Mouse (Mus musculus) heart, embryonic 11.5 days (tissue): ENCODE data around the gene Traf3. TPM values are rescaled to one million over a fixed set of nuclear protein-coding genes. Genes with fewer than 3 reads are reported as not detected.
A peak's percentile ranks its signal among the peaks of the same experiment; 100 is the strongest.

Experiments
- ATAC-seq: fragments of 200-750 bp; cut with Nextera tagmentation; replicated peaks from 2 replicates; pipeline ENCODE4 v1.8.0; 2017; ENCODE audit warnings: moderate library complexity; ENCODE audit not compliant: insufficient number of reproducible peaks, low FRiP score, low TSS enrichment
- H3K27ac ChIP-seq: fragments of 300-500 bp; sonication (generic); 2 replicates; pipeline ENCODE4 v1.5.1; 2014; ENCODE audit warnings: mild to moderate bottlenecking, low read depth, low read length
- H3K27me3 ChIP-seq: fragments of 300-500 bp; sonication (generic); 2 replicates; pipeline ENCODE4 v1.6.1; 2014; ENCODE audit warnings: mild to moderate bottlenecking, low read length, mixed read lengths; ENCODE audit not compliant: control insufficient read depth, insufficient read depth
- H3K36me3 ChIP-seq: fragments of 300-500 bp; sonication (generic); 2 replicates; pipeline ENCODE4 v1.6.1; 2014; ENCODE audit warnings: mild to moderate bottlenecking, low read length, moderate library complexity, mixed read lengths; ENCODE audit not compliant: control insufficient read depth, insufficient read depth
- H3K4me1 ChIP-seq: fragments of 300-500 bp; sonication (generic); 2 replicates; pipeline ENCODE4 v1.6.1; 2014; ENCODE audit warnings: low read length; ENCODE audit not compliant: control insufficient read depth, insufficient read depth
- H3K4me2 ChIP-seq: fragments of 300-500 bp; sonication (generic); 2 replicates; pipeline ENCODE4 v1.6.1; 2014; ENCODE audit warnings: mild to moderate bottlenecking, moderate library complexity
- H3K4me3 ChIP-seq: fragments of 300-500 bp; sonication (generic); 2 replicates; pipeline ENCODE4 v1.5.1; 2014; ENCODE audit warnings: low read depth, low read length
- H3K9ac ChIP-seq: fragments of 300-500 bp; sonication (generic); 2 replicates; pipeline ENCODE4 v1.6.1; 2014; ENCODE audit warnings: mild to moderate bottlenecking, low read depth, low read length, moderate library complexity
- H3K9me3 ChIP-seq: fragments of 300-500 bp; sonication (generic); replicated peaks from 2 replicates; pipeline ENCODE4 v1.6.1; 2016; ENCODE audit warnings: low read length; ENCODE audit not compliant: control insufficient read depth
- WGBS: fragments of 180-500 bp; shearing (Covaris S2); extraction: QIAGEN DNeasy Blood & Tissue Kit; methylation state at CpG from one replicate; pipeline ENCODE4 v1.1.7; 2014; ENCODE audit not compliant: insufficient replicate concordance; 5-methylcytosine and 5-hydroxymethylcytosine counted together
- polyA plus RNA-seq: library from polyadenylated mRNA; unstranded; fragments of >200 nt; fragmentation: Nextera tagmentation; extraction: Ambion mirVana; gene quantifications from 2 replicates; pipeline ENCODE4 v1.2.1, GENCODE M21; 2014

The Traf3 gene
- polyA plus RNA-seq, 1 experiment from 2014 or later = 6.9 TPM

- no peak overlapping the region for H3K4me3 ChIP-seq
- H3K9ac ChIP-seq = no peak overlapping the region
- no peak overlapping the region for H3K4me2 ChIP-seq
- 85% methylated on average over 10 of the region's 10 CpGs for WGBS
- no peaks in the 10 kb centered on the region for H3K27me3 ChIP-seq
- H3K36me3 ChIP-seq = no peaks in the 10 kb centered on the region
- no peaks in the 10 kb centered on the region for H3K9me3 ChIP-seq
- peaks cover 18% of the 10 kb centered on the region for H3K4me1 ChIP-seq
- no peak for ATAC-seq
- H3K27ac ChIP-seq = no peak overlapping the region
These were observed 5.3 kb upstream of the Traf3 start for GRCm38 (mm10) chr12:111160871-111161270.

- H3K9ac ChIP-seq = 0 out of 2 replicates have a peak overlapping the region, but pooled peaks have one; percentile 39
- H3K4me3 ChIP-seq = peak overlapping the region; percentile 31
- H3K4me2 ChIP-seq = peak overlapping the region; percentile 64
- 34% methylated on average over 7 of the region's 7 CpGs for whole genome bisulfite sequencing
- H3K9me3 ChIP-seq = no peaks in the 10 kb centered on the region
- H3K27me3 ChIP-seq = no peaks in the 10 kb centered on the region
- no peaks in the 10 kb centered on the region for H3K36me3 ChIP-seq
- H3K4me1 ChIP-seq = peaks cover 18% of the 10 kb centered on the region
- H3K27ac ChIP-seq = 0 out of 2 replicates have a peak overlapping the region, but pooled peaks have one; percentile 29
- ATAC-seq = no peak
These were observed 4.2 kb upstream of the Traf3 start for GRCm38 (mm10) chr12:111161943-111162311.

GRCm38 (mm10) chr12:111162312-111163061 lies 3.7 kb upstream of the Traf3 start:
- Histone ChIP-seq H3K36me3 (no peaks in the 10 kb centered on the region), H3K9ac (peak overlapping the region; percentile 61), H3K27ac (peak overlapping the region; percentile 10; the same call in 1 of the 2 replicates), H3K27me3 (no peaks in the 10 kb centered on the region), H3K4me3 (peak overlapping the region; percentile 31), H3K4me1 (peaks cover 18% of the 10 kb centered on the region), H3K9me3 (no peaks in the 10 kb centered on the region), H3K4me2 (peak overlapping the region; percentile 64)
- 9% methylated on average over 16 of the region's 16 CpGs for WGBS
- ATAC-seq = no peak

DNA sequence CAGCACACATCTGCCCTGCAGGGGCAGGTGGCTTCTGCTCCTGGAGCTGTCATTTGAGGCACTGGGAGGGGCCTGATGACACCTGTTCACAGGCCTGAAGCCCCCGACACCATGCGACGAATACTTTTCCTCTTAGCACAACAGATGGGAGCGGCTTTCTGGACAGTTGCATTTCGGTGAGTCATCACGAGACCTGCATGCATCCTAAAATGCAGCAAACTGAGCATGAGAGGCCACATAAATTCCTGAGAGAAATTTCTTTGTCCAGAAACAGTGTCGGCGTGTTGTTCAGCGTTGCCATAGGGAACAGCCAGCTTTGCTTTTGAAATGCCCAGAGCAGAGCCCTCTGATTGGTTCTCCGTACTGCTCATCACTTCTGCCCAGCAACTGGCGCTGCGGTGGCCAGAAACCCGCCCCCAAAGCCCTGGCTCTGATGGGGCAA lies 1.8 kb upstream of the Traf3 start:
- H3K9me3 ChIP-seq = no peaks in the 10 kb centered on the region
- peak overlapping the region; percentile 59; the same call in 1 of the 2 replicates for H3K9ac ChIP-seq
- peak overlapping the region; percentile 35 for H3K4me3 ChIP-seq
- H3K4me2 ChIP-seq = peak overlapping the region; percentile 66
- 3% methylated on average over 13 of the region's 13 CpGs for WGBS
- H3K27me3 ChIP-seq = no peaks in the 10 kb centered on the region
- no peak overlapping the region for H3K27ac ChIP-seq
- H3K4me1 ChIP-seq = peaks cover 21% of the 10 kb centered on the region
- H3K36me3 ChIP-seq = no peaks in the 10 kb centered on the region
- ATAC-seq = 0 out of 2 replicates have a peak, but pooled peaks have one; percentile 50

DNA sequence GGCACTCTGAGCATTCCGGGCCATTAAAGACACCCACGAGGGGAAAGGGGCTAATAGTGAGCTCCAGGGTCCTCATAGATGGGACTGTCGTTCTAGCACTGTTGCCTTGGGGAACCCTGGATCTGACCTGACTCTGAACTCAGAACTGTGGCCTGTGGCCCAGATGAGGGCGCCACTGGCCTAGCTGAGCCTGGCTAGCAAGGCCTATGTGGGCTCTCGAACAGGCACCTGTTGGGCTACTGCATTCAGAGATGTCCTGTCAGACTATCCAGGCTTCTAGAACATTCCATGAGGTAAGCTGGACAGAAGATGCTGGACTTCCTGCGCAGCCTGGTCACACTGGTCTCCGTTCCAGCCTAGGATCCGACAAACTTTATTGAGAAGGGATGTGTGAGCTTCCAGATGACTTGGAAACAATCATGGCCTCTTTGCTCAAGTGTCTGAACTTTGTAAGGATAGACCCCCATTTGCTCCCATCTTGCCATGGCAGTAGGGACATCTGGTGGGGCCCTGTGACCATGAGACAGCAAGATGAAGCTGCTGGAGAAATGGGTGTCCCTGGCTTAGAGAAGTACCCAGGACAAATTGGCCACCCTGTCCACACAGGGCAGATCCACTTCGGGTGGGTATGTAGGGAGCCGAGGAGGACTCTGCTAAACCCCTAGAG lies 891 bp upstream of the Traf3 start:
- ATAC-seq = 0 out of 2 replicates have a peak, but pooled peaks have one; percentile 13
- Histone ChIP-seq H3K27me3 (no peaks in the 10 kb centered on the region), H3K4me3 (peak overlapping the region; percentile 84; the same call in 1 of the 2 replicates), H3K36me3 (no peaks in the 10 kb centered on the region), H3K27ac (peak overlapping the region; percentile 75), H3K4me2 (peak overlapping the region; percentile 92), H3K9ac (no peak overlapping the region), H3K9me3 (no peaks in the 10 kb centered on the region), H3K4me1 (peaks cover 18% of the 10 kb centered on the region)
- WGBS = 63% methylated on average over 10 of the region's 10 CpGs

DNA sequence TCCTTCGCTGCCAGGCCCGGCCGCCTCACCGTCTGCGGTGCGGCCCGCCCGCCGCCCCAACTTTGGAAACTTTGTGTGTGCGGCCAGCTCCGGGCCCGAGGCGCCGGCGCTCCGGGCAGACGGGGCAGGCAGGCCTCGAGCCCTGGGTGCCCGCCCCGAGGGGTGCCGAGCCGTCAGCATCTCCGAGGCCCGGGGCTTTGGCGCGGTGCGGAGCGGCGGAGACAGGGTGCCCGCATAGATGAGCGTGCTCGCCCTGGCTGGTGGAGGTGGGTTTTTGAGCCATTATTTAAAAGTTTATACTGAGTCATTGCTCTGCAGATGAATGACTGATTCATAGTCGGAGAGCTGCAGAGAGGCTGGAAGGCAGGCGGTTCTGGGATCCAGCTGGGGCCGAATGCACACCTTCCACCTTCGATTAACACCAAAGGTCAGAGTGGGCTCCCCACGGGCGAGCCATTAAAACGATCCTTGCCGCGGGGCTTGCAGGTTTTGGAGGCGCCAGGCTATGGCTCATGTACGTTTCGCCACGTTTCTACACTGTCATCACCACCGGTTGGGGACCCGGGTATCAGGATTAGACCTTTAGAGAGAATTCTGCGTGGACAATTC lies 615 bp downstream of the Traf3 start:
- no peaks in the 10 kb centered on the region for H3K27me3 ChIP-seq
- H3K9ac ChIP-seq = peak overlapping the region; percentile 89
- H3K9me3 ChIP-seq = no peaks in the 10 kb centered on the region
- under 1% methylated on average over 47 of the region's 48 CpGs for WGBS
- peak overlapping the region; percentile 84 for H3K4me3 ChIP-seq
- no peak for ATAC-seq
- H3K27ac ChIP-seq = peak overlapping the region; percentile 75
- no peaks in the 10 kb centered on the region; the same call in 1 of the 2 replicates for H3K36me3 ChIP-seq
- H3K4me1 ChIP-seq = peaks cover 18% of the 10 kb centered on the region
- H3K4me2 ChIP-seq = peak overlapping the region; percentile 92

- H3K4me1 ChIP-seq = peaks cover 6% of the 10 kb centered on the region
- H3K9me3 ChIP-seq = no peaks in the 10 kb centered on the region
- WGBS = 94% methylated on average over 4 of the region's 4 CpGs
- no peak overlapping the region for H3K4me3 ChIP-seq
- no peak overlapping the region for H3K4me2 ChIP-seq
- H3K36me3 ChIP-seq = no peaks in the 10 kb centered on the region; the same call in 1 of the 2 replicates
- no peak for ATAC-seq
- H3K9ac ChIP-seq = no peak overlapping the region
- H3K27ac ChIP-seq = no peak overlapping the region
- H3K27me3 ChIP-seq = no peaks in the 10 kb centered on the region
These were observed 2.7 kb downstream of the Traf3 start for GRCm38 (mm10) chr12:111168891-111169290.

- WGBS = 75% methylated on average over 4 of the region's 4 CpGs
- no peaks in the 10 kb centered on the region for H3K27me3 ChIP-seq
- H3K27ac ChIP-seq = no peak overlapping the region
- no peak for ATAC-seq
- H3K9ac ChIP-seq = no peak overlapping the region
- no peaks in the 10 kb centered on the region for H3K36me3 ChIP-seq
- no peaks in the 10 kb centered on the region for H3K4me1 ChIP-seq
- no peaks in the 10 kb centered on the region for H3K9me3 ChIP-seq
- no peak overlapping the region for H3K4me2 ChIP-seq
- no peak overlapping the region for H3K4me3 ChIP-seq
These were observed 12.6 kb downstream of the Traf3 start for GRCm38 (mm10) chr12:111178772-111179171.
